Mouse (Mus musculus) A20 (cell line): ENCODE data around the gene Rtl8b.
"Not testable (repeated sequence)": the region's sequence is repeated elsewhere in the genome, so short reads cannot be mapped to it uniquely, and the experiment has no call there.

Source experiments
- DNase-seq: peaks from one replicate; pipeline ENCODE4 v3.0.0-alpha.2; 2011; ENCODE audit warnings: low read depth, low spot score

Gene Rtl8b

GRCm38 (mm10) chrX:53670294-53670693 is at the start of gene Rtl8b:
Gene Rtl8b, minus strand, starts transcription at chrX:53670408.
- no peak for DNase-seq

- no peak for DNase-seq
These were observed 46.3 kb upstream of the Rtl8b start for GRCm38 (mm10) chrX:53716323-53717182.

- no peak for DNase-seq
These were observed 45.7 kb upstream of the Rtl8b start for GRCm38 (mm10) chrX:53715942-53716322.

GRCm38 (mm10) chrX:53702673-53703072 is 32.5 kb upstream of the Rtl8b start:
- DNase-seq: no peak

- DNase-seq: no peak
These were observed 29.0 kb upstream of the Rtl8b start for GRCm38 (mm10) chrX:53699225-53699624.

- no peak for DNase-seq
These were observed 24.0 kb upstream of the Rtl8b start for GRCm38 (mm10) chrX:53694008-53694777.

- DNase-seq: no peak
These were observed 22.9 kb upstream of the Rtl8b start for GRCm38 (mm10) chrX:53693141-53693540.

- DNase-seq: no peak
These were observed 21.9 kb upstream of the Rtl8b start for GRCm38 (mm10) chrX:53692065-53692464.

- DNase-seq: not testable (repeated sequence)
These were observed 14.5 kb upstream of the Rtl8b start for GRCm38 (mm10) chrX:53684676-53685075.

GRCm38 (mm10) chrX:53682650-53683049 is 12.4 kb upstream of the Rtl8b start:
- not testable (repeated sequence) for DNase-seq

- DNase-seq: peak; percentile 4
These were observed 6.7 kb upstream of the Rtl8b start for GRCm38 (mm10) chrX:53676943-53677342.

- DNase-seq: not testable (repeated sequence)
These were observed 488 bp upstream of the Rtl8b start for GRCm38 (mm10) chrX:53670696-53671095.

- DNase-seq: not testable (repeated sequence)
These were observed 494 bp downstream of the Rtl8b start for GRCm38 (mm10) chrX:53669557-53670270.

GRCm38 (mm10) chrX:53652917-53653316 is 17.3 kb downstream of the Rtl8b start:
- DNase-seq: peak; percentile 3

- DNase-seq: no peak
These were observed 24.3 kb downstream of the Rtl8b start for GRCm38 (mm10) chrX:53645885-53646284.

- DNase-seq: not testable (repeated sequence)
These were observed 26.9 kb downstream of the Rtl8b start, which contains the start of gene Rtl8a for GRCm38 (mm10) chrX:53642980-53643961. Gene Rtl8a, minus strand, starts transcription at chrX:53643682.

- not testable (repeated sequence) for DNase-seq
These were observed 27.6 kb downstream of the Rtl8b start for GRCm38 (mm10) chrX:53642604-53642979.

GRCm38 (mm10) chrX:53638107-53638506 is 32.1 kb downstream of the Rtl8b start:
- not testable (repeated sequence) for DNase-seq
